Mouse (Mus musculus): ENCODE measurements around the gene A930004D18Rik. TPM values are rescaled to one million over a fixed set of nuclear protein-coding genes. Genes with fewer than 3 reads are reported as not detected.
A peak's percentile ranks its signal among the peaks of the same experiment; 100 is the strongest.

The A930004D18Rik gene
- total RNA-seq, 2 experiments from 2014 or later: 2.7 to 5.0 TPM

DNA sequence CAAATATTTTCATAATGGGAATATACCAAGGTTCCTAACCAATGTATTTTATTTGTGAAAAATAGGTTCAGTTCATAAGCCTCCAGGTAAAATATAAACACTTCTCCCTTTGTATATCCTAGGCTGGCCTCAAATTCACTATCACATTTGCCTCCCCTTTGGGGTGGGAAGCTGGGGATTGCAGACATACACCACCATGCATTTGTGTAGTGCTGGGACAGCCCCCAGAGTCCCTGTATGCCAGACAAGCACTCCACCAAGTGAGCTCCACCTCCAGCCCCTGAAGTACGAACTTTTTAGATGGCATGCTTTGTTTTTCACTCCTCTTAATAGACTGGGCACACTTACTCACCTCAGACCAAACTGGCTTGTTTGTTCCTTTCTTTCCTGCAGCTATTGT, 14.7 kb downstream of the A930004D18Rik start:
- no peak for DNase-seq (ENCODE audit: extremely low spot score in 1 of 2, low spot score in 2 of 2)
- Histone ChIP-seq H3K27ac (no peak overlapping the region), H3K4me3 (no peak overlapping the region)
- intact Hi-C loops (cut with DNase I): loop anchor here (10.0 kb wide), 4 partner anchors 378 to 1322 kb away; no protein-coding TSS in a partner anchor
- no peak for TF ChIP-seq CTCF (IDR thresholded peaks at IDR 0.05)

- no peak for DNase-seq (ENCODE audit: extremely low spot score in 1 of 2, low spot score in 2 of 2)
- Histone ChIP-seq H3K4me3 (no peak overlapping the region), H3K27ac (no peak overlapping the region)
- TF ChIP-seq CTCF (IDR thresholded peaks at IDR 0.05): no peak
- intact Hi-C loops (cut with DNase I): no loop called here
Observed at GRCm38 (mm10) chr2:18019122-18019521, 18.4 kb downstream of the A930004D18Rik start.

DNA sequence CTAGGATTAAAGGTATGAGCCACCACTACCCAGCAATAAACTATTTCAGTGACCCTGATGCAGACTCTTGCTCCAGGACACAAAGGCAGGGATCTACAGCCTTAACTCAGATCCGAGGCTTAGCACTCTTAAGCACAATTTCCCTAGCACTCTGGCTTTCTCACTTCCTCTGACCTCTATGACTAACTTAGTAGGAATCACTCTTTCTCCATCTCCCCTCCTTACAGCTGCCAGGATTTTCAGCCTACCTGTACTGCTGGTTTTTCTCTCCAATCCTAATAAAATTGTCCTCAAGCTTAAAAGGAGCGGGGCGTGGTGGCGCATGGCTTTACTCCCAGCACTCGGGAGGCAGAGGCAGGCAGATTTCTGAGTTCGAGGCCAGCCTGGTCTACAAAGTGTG, 20.2 kb downstream of the A930004D18Rik start:
- intact Hi-C loops (cut with DNase I): no loop called here
- no peak for TF ChIP-seq CTCF (IDR thresholded peaks at IDR 0.05)
- no peak for DNase-seq (ENCODE audit: extremely low spot score in 1 of 2, low spot score in 2 of 2)
- Histone ChIP-seq H3K4me3 (no peak overlapping the region), H3K27ac (no peak overlapping the region)

DNA sequence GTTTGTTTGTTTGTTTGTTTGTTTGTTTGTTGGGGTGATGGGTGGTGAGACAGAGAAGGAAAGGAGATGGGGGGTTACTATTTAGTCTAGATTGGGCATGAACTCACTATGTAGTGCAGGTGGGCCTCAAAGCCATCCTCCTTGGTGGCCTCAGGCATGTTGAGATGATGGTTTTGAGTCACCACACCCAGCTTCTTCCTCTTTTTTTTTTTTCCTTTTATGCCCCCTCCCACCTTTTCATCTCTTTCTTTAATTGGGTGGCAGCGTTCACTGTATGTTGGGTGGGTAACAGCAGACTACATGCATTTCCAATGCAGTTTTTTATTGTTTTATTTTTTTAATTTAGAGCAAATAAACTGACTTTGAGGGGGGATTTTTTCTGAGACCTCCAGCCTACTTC, 20.9 kb downstream of the A930004D18Rik start:
- H3K27ac ChIP-seq: no peak overlapping the region
- no peak overlapping the region for H3K4me3 ChIP-seq
- DNase-seq (ENCODE audit: extremely low spot score in 1 of 2, low spot score in 2 of 2): no peak
- intact Hi-C loops (cut with DNase I): no loop called here
- TF ChIP-seq CTCF (IDR thresholded peaks at IDR 0.05): no peak

GRCm38 (mm10) chr2:18015581-18015980, 22.0 kb downstream of the A930004D18Rik start:
- no peak for TF ChIP-seq CTCF (IDR thresholded peaks at IDR 0.05)
- DNase-seq (ENCODE audit: extremely low spot score in 1 of 2, low spot score in 2 of 2): no peak
- H3K27ac ChIP-seq: no peak overlapping the region
- intact Hi-C loops (cut with DNase I): no loop called here
- no peak overlapping the region for H3K4me3 ChIP-seq

- no peak overlapping the region for H3K4me3 ChIP-seq
- no peak for DNase-seq (ENCODE audit: extremely low spot score in 1 of 2, low spot score in 2 of 2)
- no peak for TF ChIP-seq CTCF (IDR thresholded peaks at IDR 0.05)
- H3K27ac ChIP-seq: no peak overlapping the region
- intact Hi-C loops (cut with DNase I): no loop called here
Observed at GRCm38 (mm10) chr2:18012866-18013265, 24.7 kb downstream of the A930004D18Rik start.

DNA sequence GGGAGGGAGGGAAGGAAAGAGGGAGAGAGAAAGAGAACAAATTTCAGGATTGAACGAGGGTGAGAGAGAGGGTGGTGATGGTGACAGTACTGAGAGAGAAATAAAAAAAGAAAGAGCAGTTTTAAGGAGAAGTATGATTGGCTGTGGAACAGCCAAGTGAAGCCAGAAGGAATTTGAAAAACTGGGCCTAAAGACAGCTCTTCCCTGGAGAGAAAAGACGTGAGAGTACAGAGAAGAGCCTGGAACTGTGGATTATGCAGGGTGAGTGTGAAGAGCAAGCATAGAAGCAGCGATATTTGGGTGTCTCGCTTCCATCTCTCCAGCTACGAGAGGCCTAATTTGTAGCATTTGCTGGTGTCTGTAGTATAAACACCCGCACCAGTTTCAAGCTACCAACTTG, 26.3 kb downstream of the A930004D18Rik start:
- intact Hi-C loops (cut with DNase I): no loop called here
- Histone ChIP-seq H3K4me3 (no peak overlapping the region), H3K27ac (no peak overlapping the region)
- no peak for DNase-seq (ENCODE audit: extremely low spot score in 1 of 2, low spot score in 2 of 2)
- TF ChIP-seq CTCF (IDR thresholded peaks at IDR 0.05): no peak

GRCm38 (mm10) chr2:18005137-18005536, 32.4 kb downstream of the A930004D18Rik start:
- TF ChIP-seq CTCF (IDR thresholded peaks at IDR 0.05): no peak
- DNase-seq (ENCODE audit: extremely low spot score in 1 of 2, low spot score in 2 of 2): peak; percentile 12 to 23
- intact Hi-C loops (cut with DNase I): no loop called here
- Histone ChIP-seq H3K27ac (no peak overlapping the region), H3K4me3 (no peak overlapping the region)

DNA sequence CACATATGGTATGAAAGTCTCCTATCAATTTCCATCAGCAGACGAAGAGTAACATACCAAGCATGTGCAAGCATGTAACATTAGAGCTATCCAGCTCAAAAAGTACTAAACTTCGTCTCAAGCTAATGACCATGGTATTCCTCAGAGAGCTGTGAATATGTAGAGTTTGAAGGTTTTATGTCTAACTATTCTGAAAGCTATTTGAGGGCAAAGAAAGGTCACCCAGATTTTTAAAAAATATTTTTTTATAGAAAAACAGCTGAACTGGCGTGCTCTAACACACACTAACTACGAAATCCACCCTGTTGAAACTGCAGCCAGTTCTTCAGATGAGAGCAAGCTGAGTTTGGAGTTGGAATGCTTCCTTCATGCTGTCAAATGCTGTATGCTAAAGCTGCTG, 33.3 kb downstream of the A930004D18Rik start:
- TF ChIP-seq CTCF (IDR thresholded peaks at IDR 0.05): no peak
- intact Hi-C loops (cut with DNase I): no loop called here
- Histone ChIP-seq H3K27ac (no peak overlapping the region), H3K4me3 (no peak overlapping the region)
- DNase-seq (ENCODE audit: extremely low spot score in 1 of 2, low spot score in 2 of 2): no peak

- DNase-seq (ENCODE audit: extremely low spot score in 1 of 2, low spot score in 2 of 2): no peak
- H3K4me3 ChIP-seq: no peak overlapping the region
- no peak overlapping the region for H3K27ac ChIP-seq
Observed at GRCm38 (mm10) chr2:18002306-18002705, 35.2 kb downstream of the A930004D18Rik start.

GRCm38 (mm10) chr2:17996858-17997257, 40.7 kb downstream of the A930004D18Rik start, which contains the start of gene H2al2a:
Gene H2al2a, minus strand, starts transcription at chr2:17996958.
- DNase-seq (ENCODE audit: extremely low spot score in 1 of 2, low spot score in 2 of 2): no peak
- intact Hi-C loops (cut with DNase I): no loop called here
- H3K4me3 ChIP-seq: no peak within 1 kb of the TSS
- no peak within 1 kb of the TSS for H3K27ac ChIP-seq
- no peak for TF ChIP-seq CTCF (IDR thresholded peaks at IDR 0.05)

More at GRCm38 (mm10) chr2:18002306-18002705, 35.2 kb downstream of the A930004D18Rik start:
- TF ChIP-seq CTCF (IDR thresholded peaks at IDR 0.05): no peak
- intact Hi-C loops (cut with DNase I): no loop called here

DNA sequence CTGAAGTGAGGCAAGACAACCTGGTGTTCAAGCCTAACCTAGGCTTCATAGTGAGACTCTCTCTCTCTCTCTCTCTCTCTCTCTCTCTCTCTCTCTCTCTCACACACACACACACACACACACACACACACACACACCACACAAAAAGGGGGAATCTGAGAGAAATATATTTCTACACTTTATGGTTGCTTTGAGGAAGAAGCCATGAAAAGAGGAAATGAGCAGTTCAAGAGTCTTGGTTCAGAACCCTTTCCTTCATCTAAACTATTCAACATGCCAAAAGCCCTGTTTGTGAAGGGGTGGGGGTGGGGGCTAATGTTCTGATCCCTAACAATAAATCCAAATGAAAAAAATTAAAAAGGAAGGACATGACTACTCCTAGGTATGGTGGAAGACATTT, 48.0 kb downstream of the A930004D18Rik start:
- DNase-seq (ENCODE audit: extremely low spot score in 1 of 2, low spot score in 2 of 2): no peak
- TF ChIP-seq CTCF (IDR thresholded peaks at IDR 0.05): no peak
- H3K27ac ChIP-seq: no peak overlapping the region
- intact Hi-C loops (cut with DNase I): no loop called here
- no peak overlapping the region for H3K4me3 ChIP-seq

DNA sequence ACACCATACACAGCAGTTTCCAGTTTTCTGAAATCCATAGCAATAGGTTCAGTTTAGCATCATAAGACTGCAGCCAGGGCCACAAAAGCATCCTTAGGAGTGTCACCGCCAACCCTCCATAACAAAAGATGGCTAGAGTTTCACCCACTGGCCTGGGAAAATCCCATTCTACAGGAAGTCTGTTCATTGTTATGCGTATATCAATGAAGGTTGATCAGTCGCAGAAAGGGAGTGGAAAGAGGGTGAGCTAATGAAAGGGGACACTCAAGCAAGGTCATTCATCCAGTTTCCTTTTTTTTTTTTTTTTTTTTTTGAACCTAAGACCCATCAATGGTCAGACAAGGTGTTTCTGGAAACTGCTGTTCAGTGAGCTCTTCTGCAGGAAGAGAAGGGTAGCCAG, 48.4 kb downstream of the A930004D18Rik start:
- Histone ChIP-seq H3K27ac (no peak overlapping the region), H3K4me3 (no peak overlapping the region)
- DNase-seq (ENCODE audit: extremely low spot score in 1 of 2, low spot score in 2 of 2): no peak
- intact Hi-C loops (cut with DNase I): no loop called here
- no peak for TF ChIP-seq CTCF (IDR thresholded peaks at IDR 0.05)

Measured in left cerebral cortex, adult 2 months (tissue).